8 mouse cellular contexts compared by ENCODE assay signal in genomic region chr19:7495221-7496038, GRCm38 (mm10). TPM values are rescaled to one million over a fixed set of nuclear protein-coding genes. Genes with fewer than 3 reads are reported as not detected.
DNase-seq lines count a peak whose midpoint lies in the region; ATAC-seq and TF ChIP-seq lines count a peak whose summit lies in the region.

No protein-coding gene starts in this region.

- intact Hi-C loops in left cerebral cortex, postnatal 4 days (cut with DNase I), result no loop called here

- peak overlapping the region; percentile 83 for H3K4me3 ChIP-seq in kidney, embryonic 14.5 days (ENCODE audit: low read length)
- H3K4me3 ChIP-seq in MEL (ENCODE audit: control insufficient read depth in 1 of 2, insufficient read depth in 1 of 2, low read depth in 2 of 2, low read length in 2 of 2), result peak overlapping the region; percentile 72 to 85

- 0 out of 2 replicates have a peak, but pooled peaks cover 3% of the 10 kb centered on the region for H3K4me1 ChIP-seq in kidney, embryonic 14.5 days (ENCODE audit: control insufficient read depth, insufficient read depth, low read length)
- H3K4me1 ChIP-seq in MEL (ENCODE audit: control insufficient read depth in 1 of 2, insufficient read depth in 2 of 2, low read length in 2 of 2), result peaks cover 4 to 8% of the 10 kb centered on the region in 2 experiments; a peak in 3 of 4 replicates

- H3K9ac ChIP-seq in kidney, embryonic 14.5 days (ENCODE audit: low read depth, low read length), result peak overlapping the region; percentile 89
- peak overlapping the region; percentile 91 for H3K9ac ChIP-seq in MEL (ENCODE audit: control insufficient read depth, low read depth, low read length, poor library complexity, severe bottlenecking)

- no peaks in the 10 kb centered on the region for H3K9me3 ChIP-seq in kidney, embryonic 14.5 days (ENCODE audit: control insufficient read depth, low read length)
- H3K9me3 ChIP-seq in MEL (replicated peaks; ENCODE audit: insufficient read depth, low read length), result no peaks in the 10 kb centered on the region

- TF ChIP-seq POLR2A in MEL (IDR thresholded peaks at IDR 0.05; ENCODE audit: control insufficient read depth in 1 of 2, insufficient read depth in 1 of 2, low read depth in 1 of 2, low read length in 2 of 2, poor library complexity in 1 of 2), result no peak

- peak in 1 of 2 experiments; percentile 40; a peak in 2 of 4 replicates for TF ChIP-seq EP300 in MEL (IDR thresholded peaks at IDR 0.05; ENCODE audit: low read depth in 1 of 2, low read length in 2 of 2)

- no peak for DNase-seq in kidney, postnatal 10 days
- DNase-seq in MEL (ENCODE audit: low read depth, low spot score), result peak; percentile 72
- peak; percentile 51 for DNase-seq in lung, postnatal 25 days (ENCODE audit: low spot score)
- DNase-seq in gastrocnemius, postnatal 25 days, result no peak
- no peak for DNase-seq in right cerebral cortex, adult 2 months (ENCODE audit: low spot score in 2 of 2)
- no peak for DNase-seq in left cerebral cortex, postnatal 4 days

- WGBS in kidney, embryonic 14.5 days, result 38% methylated on average over 14 of the region's 14 CpGs

- H3K79me2 ChIP-seq in MEL (ENCODE audit: control insufficient read depth, insufficient read depth, low read length, poor library complexity), result peaks cover 16% of the 10 kb centered on the region

- TF ChIP-seq CTCF in MEL (IDR thresholded peaks at IDR 0.05 in 2 of 3, conservative IDR thresholded peaks at IDR 0.05 in 1 of 3; ENCODE audit: control insufficient read depth in 1 of 3, insufficient read depth in 1 of 3, low read depth in 2 of 3, low read length in 3 of 3, poor library complexity in 1 of 3, severe bottlenecking in 1 of 3), result no peak

- TF ChIP-seq RAD21 in MEL (IDR thresholded peaks at IDR 0.05; ENCODE audit: low read depth, low read length), result no peak

- no peaks in the 10 kb centered on the region for H3K27me3 ChIP-seq in kidney, embryonic 14.5 days (ENCODE audit: control insufficient read depth, insufficient read depth, low read length)
- no peaks in the 10 kb centered on the region for H3K27me3 ChIP-seq in MEL (ENCODE audit: control insufficient read depth in 1 of 2, insufficient read depth in 2 of 2, low read length in 2 of 2)

- H3K36me3 ChIP-seq in kidney, embryonic 14.5 days (ENCODE audit: control insufficient read depth, insufficient read depth, low read length), result no peaks in the 10 kb centered on the region
- peaks cover 0 to 13% of the 10 kb centered on the region in 2 experiments; a peak in 2 of 4 replicates for H3K36me3 ChIP-seq in MEL (ENCODE audit: control insufficient read depth in 1 of 2, insufficient read depth in 2 of 2, low read length in 2 of 2)

- H3K4me2 ChIP-seq in kidney, embryonic 14.5 days (replicated peaks; ENCODE audit: low read depth, low read length), result peak overlapping the region; percentile 74

- no peak for ATAC-seq in kidney, embryonic 14.5 days (ENCODE audit: low FRiP score, low TSS enrichment)
- peak; percentile 8; the same call in 1 of the 2 replicates for ATAC-seq in granulocyte monocyte progenitor cell, adult 5-6 weeks (replicated peaks; ENCODE audit: poor library complexity, severe bottlenecking)

- peak overlapping the region; percentile 99; the same call in 1 of the 2 replicates for H3K27ac ChIP-seq in kidney, embryonic 14.5 days (ENCODE audit: low read depth, low read length)
- peak overlapping the region; percentile 86 for H3K27ac ChIP-seq in MEL (ENCODE audit: control insufficient read depth, low read depth, low read length)

TF ChIP-seq in MEL, 35 proteins besides CTCF, POLR2A, EP300 and RAD21:
- no peak for TF ChIP-seq NRF1 (IDR thresholded peaks at IDR 0.05; ENCODE audit: insufficient read depth, low read depth, low read length, poor library complexity, severe bottlenecking)
- TF ChIP-seq MYB (IDR thresholded peaks at IDR 0.05; ENCODE audit: low read depth, low read length), result no peak
- 0 out of 2 replicates have a peak, but pooled peaks have one; percentile 4 for TF ChIP-seq RCOR1 (IDR thresholded peaks at IDR 0.05; ENCODE audit: low read depth, low read length)
- peak; percentile 40; the same call in 1 of the 2 replicates for TF ChIP-seq ZKSCAN1 (IDR thresholded peaks at IDR 0.05; ENCODE audit: low read depth, low read length)
- TF ChIP-seq CHD1 (IDR thresholded peaks at IDR 0.05; ENCODE audit: low read depth, low read length), result peak; percentile 48; the same call in 1 of the 2 replicates
- TF ChIP-seq SIN3A (IDR thresholded peaks at IDR 0.05; ENCODE audit: low read length), result peak; percentile 62
- peak; percentile 34; the same call in 1 of the 2 replicates for TF ChIP-seq MYC (IDR thresholded peaks at IDR 0.05; ENCODE audit: low read depth, low read length)
- no peak for TF ChIP-seq UBTF (IDR thresholded peaks at IDR 0.05; ENCODE audit: borderline replicate concordance, insufficient read depth, low read depth, low read length)
- TF ChIP-seq TCF12 (IDR thresholded peaks at IDR 0.05; ENCODE audit: low read depth, low read length), result 0 out of 2 replicates have a peak, but pooled peaks have one; percentile 9
- no peak for TF ChIP-seq POLR2AphosphoS2 (IDR thresholded peaks at IDR 0.05; ENCODE audit: low read length)
- no peak for TF ChIP-seq SMC3 (IDR thresholded peaks at IDR 0.05; ENCODE audit: low read depth, low read length)
- TF ChIP-seq CHD2 (IDR thresholded peaks at IDR 0.05; ENCODE audit: low read length), result no peak
- no peak for TF ChIP-seq NELFE (IDR thresholded peaks at IDR 0.05; ENCODE audit: low read depth, low read length)
- no peak for TF ChIP-seq KAT2A (conservative IDR thresholded peaks at IDR 0.05; ENCODE audit: low read depth, low read length)
- peak; percentile 96 for TF ChIP-seq ZNF384 (IDR thresholded peaks at IDR 0.05; ENCODE audit: low read depth, low read length)
- TF ChIP-seq TBP (IDR thresholded peaks at IDR 0.05; ENCODE audit: low read depth, low read length), result peak; percentile 67; the same call in 1 of the 2 replicates

RNA-seq across cellular contexts. Expression of gene Atl3, which starts 1.6 kb away (rescaled TPM):
- polyA plus RNA-seq in kidney, embryonic 14.5 days (2014; fragmentation: Nextera tagmentation; extraction: Ambion mirVana), result 12.5 and 17.7 TPM in 2 replicates
- 12.7 and 16.4 TPM in 2 replicates for total RNA-seq in MEL (2012; rRNA removed)
- 10 to 100 TPM in 1 of 2 experiments, not detected in 1; 15.3 TPM for polyA plus RNA-seq in MEL (2012; ENCODE audit: insufficient read depth in 1 of 2, insufficient read length in 2 of 2, low read depth in 1 of 2, low replicate concordance in 2 of 2, missing spikeins in 1 of 2)
- total RNA-seq in granulocyte monocyte progenitor cell, adult 5-6 weeks (2014; fragmentation: Nextera tagmentation), result 47.9 and 50.2 TPM in 2 replicates
- 49.0 and 52.6 TPM in 2 replicates for total RNA-seq in granulocyte monocyte progenitor cell, adult 5-6 weeks (2017)
- 10 to 100 TPM in 1 of 2 experiments, 1 to 10 TPM in 1; 8.7 to 14.3 TPM for total RNA-seq in gastrocnemius, postnatal 25 days (2021)
- 10 to 100 TPM; 23.6 to 24.6 TPM for total RNA-seq in left cerebral cortex, postnatal 4 days (2021)

RNA-seq across cellular contexts. Expression of gene Rtn3, which starts 12.3 kb away (rescaled TPM):
- polyA plus RNA-seq in kidney, embryonic 14.5 days (2014; fragmentation: Nextera tagmentation; extraction: Ambion mirVana), result 127 and 131 TPM in 2 replicates
- 33.4 and 38.4 TPM in 2 replicates for total RNA-seq in MEL (2012; rRNA removed)
- polyA plus RNA-seq in MEL (2012; ENCODE audit: insufficient read depth in 1 of 2, insufficient read length in 2 of 2, low read depth in 1 of 2, low replicate concordance in 2 of 2, missing spikeins in 1 of 2), result 100 to 1,000 TPM in 1 of 2 experiments, not detected in 1; 118 TPM
- total RNA-seq in granulocyte monocyte progenitor cell, adult 5-6 weeks (2014; fragmentation: Nextera tagmentation), result 166 and 193 TPM in 2 replicates
- 80.4 and 94.7 TPM in 2 replicates for total RNA-seq in granulocyte monocyte progenitor cell, adult 5-6 weeks (2017)
- 10 to 100 TPM; 28.8 to 32.7 TPM for total RNA-seq in gastrocnemius, postnatal 25 days (2021)
- total RNA-seq in left cerebral cortex, postnatal 4 days (2021), result 100 to 1,000 TPM; 589 to 625 TPM

Comparison
In these comparisons a context has a peak if more than half of its experiments do, and no peak if none do; other contexts are left out.
1. DNase-seq: peak in MEL (single experiment) and lung, postnatal 25 days (single experiment); none in kidney, postnatal 10 days (single experiment), gastrocnemius, postnatal 25 days (single experiment), right cerebral cortex, adult 2 months (0 of 2) and left cerebral cortex, postnatal 4 days (single experiment).